Mouse (Mus musculus): ENCODE results near the gene Rpl41. TPM values are rescaled to one million over a fixed set of nuclear protein-coding genes. Genes with fewer than 3 reads are reported as not detected.
A peak's percentile ranks its signal among the peaks of the same experiment; 100 is the strongest.
"Not testable (repeated sequence)": the region's sequence is repeated elsewhere in the genome, so short reads cannot be mapped to it uniquely, and the experiment has no call there.

Rpl41 gene
- polyA plus RNA-seq, 1 experiment from 2014 or later: 4,536 TPM

DNA sequence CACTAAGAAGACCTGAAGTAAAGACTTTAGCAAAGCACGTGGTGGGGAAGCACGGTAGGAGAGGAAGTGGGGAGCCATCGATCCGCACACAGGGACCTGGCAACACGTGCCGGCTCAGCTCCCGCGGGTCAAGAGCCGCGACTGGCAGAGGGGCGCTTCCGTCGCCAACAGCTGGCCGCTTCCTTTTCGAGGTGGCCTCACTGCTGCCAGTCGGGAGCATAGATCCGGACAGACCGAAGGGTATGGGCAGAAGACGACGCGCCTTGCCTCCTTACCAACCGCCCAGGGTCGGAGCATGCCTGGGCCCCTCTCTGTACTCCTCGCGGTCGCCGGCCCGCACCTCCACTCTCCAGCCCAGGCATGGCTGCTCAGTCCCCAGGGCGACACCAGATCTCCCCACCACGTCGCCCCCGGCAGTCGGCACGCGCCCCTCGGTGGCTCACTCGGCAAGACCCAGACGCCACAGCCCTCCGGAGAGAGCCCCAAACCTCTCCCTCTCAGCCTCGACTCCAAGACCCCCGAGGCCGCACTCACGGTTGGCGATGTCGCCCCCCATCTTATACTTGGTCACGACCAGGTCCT is 16.2 kb upstream of the Rpl41 start:
- Histone ChIP-seq H3K36me3 (ENCODE audit: insufficient read depth, low read length) (peaks cover 25% of the 10 kb centered on the region), H3K27ac (peak overlapping the region; percentile 79), H3K4me1 (replicated peaks; ENCODE audit: insufficient read depth, low read length) (0 out of 2 replicates have a peak, but pooled peaks cover 8% of the 10 kb centered on the region), H3K9ac (ENCODE audit: low read depth, low read length) (peak overlapping the region; percentile 80), H3K27me3 (ENCODE audit: insufficient read depth, low read length) (no peaks in the 10 kb centered on the region), H3K4me3 (replicated peaks; ENCODE audit: low read depth, low read length) (peak overlapping the region; percentile 69), H3K4me2 (ENCODE audit: low read length) (peak overlapping the region; percentile 86), H3K9me3 (replicated peaks; ENCODE audit: low read length) (no peaks in the 10 kb centered on the region)
- under 1% methylated on average over 46 of the region's 46 CpGs for WGBS
- ATAC-seq (replicated peaks; ENCODE audit: low FRiP score, low read depth): peak; percentile 12
- DNase-seq (ENCODE audit: low spot score): peak; percentile 39
- no peak for TF ChIP-seq CTCF (IDR thresholded peaks at IDR 0.05; ENCODE audit: low read depth)

DNA sequence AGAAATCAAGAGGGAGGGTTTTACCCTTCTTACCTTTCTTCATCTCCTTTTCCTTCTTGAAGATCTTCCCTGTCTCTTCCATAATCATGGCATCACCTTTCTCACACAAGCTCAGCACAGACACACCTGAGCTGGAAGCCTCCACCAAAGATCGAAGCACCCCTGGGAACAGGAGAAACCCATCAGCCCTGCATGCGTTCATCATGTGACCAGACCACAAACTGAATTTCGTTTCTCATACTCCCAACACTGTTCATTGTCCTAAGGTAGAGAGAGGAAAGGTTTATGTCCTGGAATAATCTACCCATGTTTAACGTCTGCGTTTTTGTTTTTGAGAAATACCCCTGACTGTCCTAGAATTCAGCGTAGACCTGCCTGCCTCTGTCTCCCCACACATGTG is 14.4 kb upstream of the Rpl41 start:
- Histone ChIP-seq H3K27me3 (ENCODE audit: insufficient read depth, low read length) (no peaks in the 10 kb centered on the region), H3K4me3 (replicated peaks; ENCODE audit: low read depth, low read length) (no peak overlapping the region), H3K4me2 (ENCODE audit: low read length) (no peak overlapping the region), H3K9ac (ENCODE audit: low read depth, low read length) (no peak overlapping the region), H3K27ac (no peak overlapping the region), H3K9me3 (replicated peaks; ENCODE audit: low read length) (no peaks in the 10 kb centered on the region), H3K36me3 (ENCODE audit: insufficient read depth, low read length) (peaks cover 39% of the 10 kb centered on the region), H3K4me1 (replicated peaks; ENCODE audit: insufficient read depth, low read length) (0 out of 2 replicates have a peak, but pooled peaks cover 8% of the 10 kb centered on the region)
- WGBS: 77% methylated on average over 6 of the region's 6 CpGs
- ATAC-seq (replicated peaks; ENCODE audit: low FRiP score, low read depth) (no peak), DNase-seq (ENCODE audit: low spot score) (no peak)
- TF ChIP-seq CTCF (IDR thresholded peaks at IDR 0.05; ENCODE audit: low read depth): no peak

DNA sequence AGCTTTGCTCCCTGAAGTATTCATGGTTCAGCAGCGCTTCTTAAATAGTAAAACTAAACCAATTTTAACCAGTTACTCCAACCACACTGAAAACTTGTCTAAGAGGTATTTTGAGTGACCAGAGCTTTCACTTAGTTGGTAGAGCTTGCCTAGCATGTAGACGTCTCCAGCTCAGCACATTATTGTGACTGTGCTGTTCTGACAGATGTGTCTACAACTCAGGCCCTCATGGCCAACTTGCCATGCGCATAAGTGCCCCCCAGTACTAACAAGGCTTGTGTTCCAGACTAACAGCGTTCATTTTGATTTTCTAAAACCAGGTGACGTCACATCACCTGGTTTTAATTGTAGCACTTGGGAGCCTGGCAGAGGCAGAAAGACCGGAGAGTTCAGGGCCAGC is 7.9 kb upstream of the Rpl41 start:
- Histone ChIP-seq H3K27me3 (ENCODE audit: insufficient read depth, low read length) (no peaks in the 10 kb centered on the region), H3K4me3 (replicated peaks; ENCODE audit: low read depth, low read length) (no peak overlapping the region), H3K4me2 (ENCODE audit: low read length) (no peak overlapping the region), H3K27ac (no peak overlapping the region), H3K9ac (ENCODE audit: low read depth, low read length) (no peak overlapping the region), H3K36me3 (ENCODE audit: insufficient read depth, low read length) (peaks cover 34% of the 10 kb centered on the region), H3K9me3 (replicated peaks; ENCODE audit: low read length) (no peaks in the 10 kb centered on the region), H3K4me1 (replicated peaks; ENCODE audit: insufficient read depth, low read length) (no peaks in the 10 kb centered on the region)
- no peak for ATAC-seq (replicated peaks; ENCODE audit: low FRiP score, low read depth)
- no peak for TF ChIP-seq CTCF (IDR thresholded peaks at IDR 0.05; ENCODE audit: low read depth)
- 90% methylated on average over 6 of the region's 6 CpGs for WGBS
- no peak for DNase-seq (ENCODE audit: low spot score)

DNA sequence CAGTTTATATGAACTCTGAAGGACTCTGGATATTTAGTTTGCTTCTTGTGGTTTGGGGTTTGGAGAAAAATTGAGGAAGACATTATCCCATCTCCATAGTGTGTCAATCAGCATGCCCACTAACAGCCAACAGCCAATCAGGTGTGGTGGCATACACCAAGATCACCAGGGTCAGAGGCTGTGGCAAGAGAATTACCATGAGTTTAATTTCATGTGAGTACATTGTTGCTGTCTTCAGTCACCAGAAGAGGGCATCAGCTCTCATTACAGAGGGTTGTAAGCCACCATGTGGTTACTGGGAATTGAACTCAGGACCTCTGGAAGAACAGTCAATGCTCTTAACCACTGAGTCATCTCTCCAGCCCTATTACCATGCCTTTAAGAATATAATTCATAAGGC is 7.2 kb upstream of the Rpl41 start:
- no peak for DNase-seq (ENCODE audit: low spot score)
- Histone ChIP-seq H3K36me3 (ENCODE audit: insufficient read depth, low read length) (peaks cover 28% of the 10 kb centered on the region), H3K27me3 (ENCODE audit: insufficient read depth, low read length) (no peaks in the 10 kb centered on the region), H3K4me1 (replicated peaks; ENCODE audit: insufficient read depth, low read length) (no peaks in the 10 kb centered on the region), H3K4me2 (ENCODE audit: low read length) (no peak overlapping the region), H3K9ac (ENCODE audit: low read depth, low read length) (no peak overlapping the region), H3K27ac (no peak overlapping the region), H3K4me3 (replicated peaks; ENCODE audit: low read depth, low read length) (no peak overlapping the region), H3K9me3 (replicated peaks; ENCODE audit: low read length) (no peaks in the 10 kb centered on the region)
- no peak for ATAC-seq (replicated peaks; ENCODE audit: low FRiP score, low read depth)
- peak; percentile 51 for TF ChIP-seq CTCF (IDR thresholded peaks at IDR 0.05; ENCODE audit: low read depth)

DNA sequence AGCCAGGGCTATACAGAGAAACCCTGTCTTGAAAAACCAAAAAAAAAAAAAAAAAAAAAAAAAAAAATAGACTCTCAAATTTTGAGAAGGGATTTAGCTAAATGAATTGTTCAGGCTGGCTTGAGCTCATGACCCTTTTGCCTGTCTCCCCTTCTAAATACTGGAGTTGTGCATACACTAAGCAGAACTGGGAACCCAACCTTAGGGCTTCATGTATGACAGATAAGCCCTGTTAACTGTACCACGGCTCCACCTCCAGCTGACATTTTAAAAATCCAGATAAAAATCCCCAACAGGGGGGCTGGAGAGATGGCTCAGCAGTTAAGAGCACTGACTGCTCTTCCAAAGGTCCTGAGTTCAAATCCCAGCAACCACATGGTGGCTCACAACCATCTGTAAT is 6.5 kb upstream of the Rpl41 start:
- peaks cover 23% of the 10 kb centered on the region for H3K36me3 ChIP-seq (ENCODE audit: insufficient read depth, low read length)
- 85% methylated on average over 1 of the region's 1 CpGs for WGBS

DNA sequence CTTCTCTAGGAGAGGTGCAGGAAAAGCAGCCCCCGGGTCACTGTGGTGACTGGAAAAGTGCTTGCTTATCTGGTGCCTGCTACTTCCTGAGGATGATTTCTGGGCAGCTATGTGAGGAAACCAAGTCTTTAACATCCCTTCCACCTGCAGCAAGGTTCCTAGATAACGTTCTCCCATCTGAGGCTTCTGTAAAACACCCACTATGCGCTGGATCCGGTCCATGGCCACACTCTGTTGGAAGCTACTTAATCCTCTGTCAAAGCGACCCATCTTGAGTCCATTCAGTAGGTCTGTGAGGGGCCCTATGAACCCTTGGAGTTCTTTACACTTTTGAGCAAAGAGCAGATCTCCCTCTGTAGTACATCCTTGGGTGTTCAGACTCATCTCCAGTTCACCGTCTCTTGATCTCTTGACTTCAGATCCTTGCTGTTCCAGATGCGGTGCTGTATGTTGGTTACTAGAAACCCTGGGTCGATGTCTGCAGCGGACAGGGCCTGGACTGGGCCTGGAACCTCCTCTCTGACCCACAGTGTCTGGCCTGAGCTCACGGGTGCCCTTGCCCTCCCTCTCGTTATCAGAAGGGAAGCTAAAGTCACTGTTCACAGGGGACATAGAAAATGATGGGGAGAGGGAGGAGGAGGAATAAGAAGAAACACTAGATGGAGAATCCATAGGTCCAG is 1.2 kb upstream of the Rpl41 start:
- not testable (repeated sequence) for H3K27me3 ChIP-seq (ENCODE audit: insufficient read depth, low read length); H3K4me1 ChIP-seq (replicated peaks; ENCODE audit: insufficient read depth, low read length); DNase-seq (ENCODE audit: low spot score); ATAC-seq (replicated peaks; ENCODE audit: low FRiP score, low read depth); H3K4me3 ChIP-seq (replicated peaks; ENCODE audit: low read depth, low read length); H3K27ac ChIP-seq; H3K9ac ChIP-seq (ENCODE audit: low read depth, low read length); H3K36me3 ChIP-seq (ENCODE audit: insufficient read depth, low read length); H3K9me3 ChIP-seq (replicated peaks; ENCODE audit: low read length); H3K4me2 ChIP-seq (ENCODE audit: low read length)
- 91% methylated on average over 11 of the region's 11 CpGs for WGBS

More for the DNA sequence above, 6.5 kb upstream of the Rpl41 start:
- not testable (repeated sequence) for H3K27ac ChIP-seq; ATAC-seq (replicated peaks; ENCODE audit: low FRiP score, low read depth); H3K27me3 ChIP-seq (ENCODE audit: insufficient read depth, low read length); DNase-seq (ENCODE audit: low spot score); H3K9me3 ChIP-seq (replicated peaks; ENCODE audit: low read length); H3K9ac ChIP-seq (ENCODE audit: low read depth, low read length); H3K4me1 ChIP-seq (replicated peaks; ENCODE audit: insufficient read depth, low read length); H3K4me2 ChIP-seq (ENCODE audit: low read length); H3K4me3 ChIP-seq (replicated peaks; ENCODE audit: low read depth, low read length)

DNA sequence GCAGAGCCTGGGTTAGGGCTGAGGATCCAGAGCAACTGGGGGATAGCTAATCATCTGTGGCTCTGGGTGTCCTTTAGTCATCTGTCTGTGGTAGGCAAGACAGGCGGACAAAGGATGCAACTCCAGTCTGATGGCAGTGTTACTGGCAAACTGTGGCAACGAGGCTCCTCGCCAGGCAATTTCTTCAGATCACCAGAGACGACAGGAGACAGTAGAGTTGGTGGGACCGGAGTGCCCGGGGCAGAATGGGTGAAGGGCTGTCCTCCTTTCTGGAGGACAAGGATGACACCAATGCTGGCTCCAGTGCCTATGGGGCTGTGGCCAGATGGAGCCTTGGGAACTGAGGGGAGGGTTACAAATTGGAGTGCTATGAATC is 565 bp upstream of the Rpl41 start:
- H3K27ac ChIP-seq: not testable (repeated sequence)

DNA sequence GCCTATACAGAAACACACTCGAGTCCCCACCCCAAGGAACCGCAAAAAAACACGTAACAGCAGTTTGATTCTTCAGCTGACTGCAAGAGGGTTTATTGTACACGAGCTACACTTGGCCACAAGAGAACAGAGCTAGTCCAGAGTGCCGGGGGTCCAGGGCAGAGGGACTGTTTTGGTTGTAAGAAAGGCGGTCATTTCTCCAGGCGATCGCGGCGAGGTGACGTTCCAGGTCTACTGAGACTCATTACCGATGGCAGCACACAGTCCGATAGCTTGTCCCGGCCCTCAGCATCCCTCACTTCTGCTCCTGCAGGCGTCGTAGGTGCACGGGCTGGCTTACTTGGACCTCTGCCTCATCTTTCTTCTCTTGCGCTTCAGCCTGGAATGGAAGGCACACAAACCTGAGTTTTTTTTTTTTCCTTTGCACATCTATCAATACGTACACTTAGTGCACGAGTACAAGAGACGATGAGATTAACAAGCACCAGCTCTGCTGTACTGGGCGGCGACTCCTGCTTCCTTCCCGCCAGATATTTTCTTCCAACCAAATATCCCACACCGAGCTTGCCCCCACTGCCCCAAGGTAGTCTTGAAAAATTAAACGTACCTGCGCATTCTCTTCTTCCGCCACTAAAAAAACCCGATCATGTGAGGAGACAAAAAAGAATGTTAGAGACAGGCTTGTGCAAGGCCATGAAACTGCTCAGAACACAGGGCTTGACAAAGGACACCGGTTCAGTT is 884 bp downstream of the Rpl41 start:
- H3K27me3 ChIP-seq (ENCODE audit: insufficient read depth, low read length); H3K4me1 ChIP-seq (replicated peaks; ENCODE audit: insufficient read depth, low read length); ATAC-seq (replicated peaks; ENCODE audit: low FRiP score, low read depth); H3K9me3 ChIP-seq (replicated peaks; ENCODE audit: low read length): not testable (repeated sequence)
- peak; percentile 37 for DNase-seq (ENCODE audit: low spot score)
- peaks cover 17% of the 10 kb centered on the region for H3K36me3 ChIP-seq (ENCODE audit: insufficient read depth, low read length)
- peak overlapping the region; percentile 97 for H3K27ac ChIP-seq
- WGBS: under 1% methylated on average over 20 of the region's 30 CpGs
- peak overlapping the region; percentile 61 for H3K4me3 ChIP-seq (replicated peaks; ENCODE audit: low read depth, low read length)
- H3K4me2 ChIP-seq (ENCODE audit: low read length): peak overlapping the region; percentile 70
- peak overlapping the region; percentile 87 for H3K9ac ChIP-seq (ENCODE audit: low read depth, low read length)

More for the DNA sequence above, 565 bp upstream of the Rpl41 start:
- not testable (repeated sequence) for H3K4me1 ChIP-seq (replicated peaks; ENCODE audit: insufficient read depth, low read length); H3K9me3 ChIP-seq (replicated peaks; ENCODE audit: low read length); H3K4me3 ChIP-seq (replicated peaks; ENCODE audit: low read depth, low read length); H3K36me3 ChIP-seq (ENCODE audit: insufficient read depth, low read length); ATAC-seq (replicated peaks; ENCODE audit: low FRiP score, low read depth); H3K9ac ChIP-seq (ENCODE audit: low read depth, low read length); DNase-seq (ENCODE audit: low spot score); H3K27me3 ChIP-seq (ENCODE audit: insufficient read depth, low read length)
- H3K4me2 ChIP-seq (ENCODE audit: low read length): 0 out of 2 replicates have a peak overlapping the region, but pooled peaks have one; percentile 23
- 69% methylated on average over 6 of the region's 6 CpGs for WGBS
